Mouse (Mus musculus): Measurements from ENCODE around the gene Pip5k1b.

GRCm38 (mm10) chr19:24557456-24557855 lies 1.8 kb upstream of the Pip5k1b start:
- TF ChIP-seq CTCF (conservative IDR thresholded peaks at IDR 0.05; ENCODE audit: low read length) = no peak
- TF ChIP-seq POU5F1 (IDR thresholded peaks at IDR 0.05; ENCODE audit: borderline replicate concordance, low read length) = no peak
- TF ChIP-seq NANOG (IDR thresholded peaks at IDR 0.05; ENCODE audit: borderline replicate concordance, low read length) = no peak

Data from E14TG2a.4 (cell line).